Mouse (Mus musculus) liver, embryonic 16.5 days (tissue): ENCODE measurements around the gene Itgb6. TPM values are rescaled to one million over a fixed set of nuclear protein-coding genes. Genes with fewer than 3 reads are reported as not detected.

Experiments used
- ATAC-seq: fragments of 200-750 bp; cut with Nextera tagmentation; 2 replicates; pipeline ENCODE4 v1.8.0; 2017; ENCODE audit warnings: low read depth, mild to moderate bottlenecking, moderate number of reproducible peaks, moderate library complexity
- H3K27ac ChIP-seq: fragments of 300-500 bp; sonication (generic); 2 replicates; pipeline ENCODE4 v1.5.1; 2014; ENCODE audit warnings: mild to moderate bottlenecking, low read length
- H3K27me3 ChIP-seq: fragments of 300-500 bp; sonication (generic); 2 replicates; pipeline ENCODE4 v1.6.1; 2014; ENCODE audit warnings: low read depth, low read length, mixed read lengths; ENCODE audit not compliant: control insufficient read depth, insufficient read depth
- H3K36me3 ChIP-seq: fragments of 300-500 bp; sonication (generic); 2 replicates; pipeline ENCODE4 v1.6.1; 2014; ENCODE audit warnings: mild to moderate bottlenecking; ENCODE audit not compliant: control insufficient read depth, insufficient read depth
- H3K4me1 ChIP-seq: fragments of 300-500 bp; sonication (generic); 2 replicates; pipeline ENCODE4 v1.6.1; 2014; ENCODE audit warnings: low read depth, low read length, mixed read lengths; ENCODE audit not compliant: control insufficient read depth
- H3K4me2 ChIP-seq: fragments of 300-500 bp; sonication (generic); 2 replicates; pipeline ENCODE4 v1.6.1; 2014; ENCODE audit warnings: low read depth, low read length, mixed read lengths
- H3K4me3 ChIP-seq: fragments of 300-500 bp; sonication (generic); 2 replicates; pipeline ENCODE4 v1.5.1; 2014; ENCODE audit warnings: low read depth, mild to moderate bottlenecking, low read length
- H3K9ac ChIP-seq: fragments of 300-500 bp; sonication (generic); 2 replicates; pipeline ENCODE4 v1.6.1; 2014; ENCODE audit warnings: low read depth, low read length
- H3K9me3 ChIP-seq: fragments of 300-500 bp; sonication (generic); replicated peaks from 2 replicates; pipeline ENCODE4 v1.6.1; 2016; ENCODE audit warnings: low read length; ENCODE audit not compliant: control insufficient read depth
- WGBS: fragments of 180-500 bp; shearing (Covaris S2); extraction: QIAGEN DNeasy Blood & Tissue Kit; methylation state at CpG from one replicate; pipeline ENCODE4 v1.1.7; 2014; ENCODE audit not compliant: insufficient replicate concordance; 5-methylcytosine and 5-hydroxymethylcytosine counted together
- polyA plus RNA-seq: library from polyadenylated mRNA; unstranded; fragments of >200 nt; fragmentation: Nextera tagmentation; extraction: Ambion mirVana; gene quantifications from 2 replicates; pipeline ENCODE4 v1.2.1, GENCODE M21; 2015

The Itgb6 gene
- polyA plus RNA-seq, 1 experiment from 2014 or later: 0.31 TPM

- H3K27ac ChIP-seq: no peak overlapping the region
These were observed 26.7 kb downstream of the Itgb6 start for GRCm38 (mm10) chr2:60695706-60696105.

GRCm38 (mm10) chr2:60694563-60694962 lies 27.9 kb downstream of the Itgb6 start:
- WGBS: 66% methylated on average over 8 of the region's 8 CpGs
- H3K27me3 ChIP-seq: no peaks in the 10 kb centered on the region
- H3K4me3 ChIP-seq: no peak overlapping the region
- no peak overlapping the region for H3K27ac ChIP-seq
- no peaks in the 10 kb centered on the region for H3K9me3 ChIP-seq
- H3K9ac ChIP-seq: no peak overlapping the region
- ATAC-seq: no peak
- H3K36me3 ChIP-seq: no peaks in the 10 kb centered on the region
- no peak overlapping the region for H3K4me2 ChIP-seq
- no peaks in the 10 kb centered on the region for H3K4me1 ChIP-seq

More at GRCm38 (mm10) chr2:60695706-60696105, 26.7 kb downstream of the Itgb6 start:
- WGBS: 67% methylated on average over 8 of the region's 8 CpGs
- Histone ChIP-seq H3K9me3 (no peaks in the 10 kb centered on the region), H3K4me2 (no peak overlapping the region), H3K36me3 (no peaks in the 10 kb centered on the region), H3K4me3 (no peak overlapping the region), H3K27me3 (no peaks in the 10 kb centered on the region), H3K9ac (no peak overlapping the region), H3K4me1 (no peaks in the 10 kb centered on the region)
- no peak for ATAC-seq

GRCm38 (mm10) chr2:60692239-60692638 lies 30.2 kb downstream of the Itgb6 start:
- Histone ChIP-seq H3K36me3 (no peaks in the 10 kb centered on the region), H3K27ac (no peak overlapping the region), H3K4me2 (no peak overlapping the region), H3K4me3 (no peak overlapping the region), H3K27me3 (no peaks in the 10 kb centered on the region), H3K9me3 (no peaks in the 10 kb centered on the region), H3K9ac (no peak overlapping the region), H3K4me1 (no peaks in the 10 kb centered on the region)
- no peak for ATAC-seq
- WGBS: 60% methylated on average over 5 of the region's 5 CpGs

GRCm38 (mm10) chr2:60690212-60690611 lies 32.2 kb downstream of the Itgb6 start:
- no peak for ATAC-seq
- no peaks in the 10 kb centered on the region for H3K9me3 ChIP-seq
- no peak overlapping the region for H3K9ac ChIP-seq
- no peaks in the 10 kb centered on the region for H3K27me3 ChIP-seq
- H3K36me3 ChIP-seq: no peaks in the 10 kb centered on the region
- no peak overlapping the region for H3K27ac ChIP-seq
- WGBS: 36% methylated on average over 1 of the region's 1 CpGs
- H3K4me1 ChIP-seq: no peaks in the 10 kb centered on the region
- no peak overlapping the region for H3K4me3 ChIP-seq
- no peak overlapping the region for H3K4me2 ChIP-seq

GRCm38 (mm10) chr2:60688944-60689615 lies 33.4 kb downstream of the Itgb6 start:
- ATAC-seq: no peak
- 34% methylated on average over 14 of the region's 14 CpGs for WGBS
- no peak overlapping the region for H3K27ac ChIP-seq
- H3K36me3 ChIP-seq: no peaks in the 10 kb centered on the region
- H3K4me3 ChIP-seq: no peak overlapping the region
- no peaks in the 10 kb centered on the region for H3K9me3 ChIP-seq
- no peaks in the 10 kb centered on the region for H3K27me3 ChIP-seq
- no peak overlapping the region for H3K9ac ChIP-seq
- H3K4me1 ChIP-seq: no peaks in the 10 kb centered on the region
- no peak overlapping the region for H3K4me2 ChIP-seq

GRCm38 (mm10) chr2:60688150-60688549 lies 34.3 kb downstream of the Itgb6 start:
- Histone ChIP-seq H3K4me2 (no peak overlapping the region), H3K4me1 (no peaks in the 10 kb centered on the region), H3K9me3 (no peaks in the 10 kb centered on the region), H3K9ac (no peak overlapping the region), H3K4me3 (no peak overlapping the region), H3K27me3 (no peaks in the 10 kb centered on the region), H3K36me3 (no peaks in the 10 kb centered on the region), H3K27ac (no peak overlapping the region)
- no peak for ATAC-seq
- WGBS: 58% methylated on average over 1 of the region's 1 CpGs

- Histone ChIP-seq H3K27ac (no peak overlapping the region), H3K36me3 (no peaks in the 10 kb centered on the region), H3K4me1 (no peaks in the 10 kb centered on the region), H3K9ac (no peak overlapping the region), H3K4me3 (no peak overlapping the region), H3K27me3 (no peaks in the 10 kb centered on the region), H3K9me3 (no peaks in the 10 kb centered on the region), H3K4me2 (no peak overlapping the region)
- ATAC-seq: no peak
These were observed 36.5 kb downstream of the Itgb6 start for GRCm38 (mm10) chr2:60685973-60686372.

- Histone ChIP-seq H3K4me2 (no peak overlapping the region), H3K27me3 (no peaks in the 10 kb centered on the region), H3K9me3 (no peaks in the 10 kb centered on the region), H3K4me1 (no peaks in the 10 kb centered on the region), H3K27ac (no peak overlapping the region), H3K36me3 (no peaks in the 10 kb centered on the region), H3K4me3 (no peak overlapping the region), H3K9ac (no peak overlapping the region)
- ATAC-seq: no peak
- WGBS: 42% methylated on average over 3 of the region's 3 CpGs
These were observed 38.3 kb downstream of the Itgb6 start for GRCm38 (mm10) chr2:60684168-60684567.

- no peaks in the 10 kb centered on the region for H3K27me3 ChIP-seq
- no peaks in the 10 kb centered on the region for H3K9me3 ChIP-seq
- no peaks in the 10 kb centered on the region for H3K36me3 ChIP-seq
- H3K4me3 ChIP-seq: no peak overlapping the region
- H3K27ac ChIP-seq: no peak overlapping the region
- ATAC-seq: no peak
- H3K4me2 ChIP-seq: no peak overlapping the region
- no peaks in the 10 kb centered on the region for H3K4me1 ChIP-seq
- 59% methylated on average over 2 of the region's 2 CpGs for WGBS
- H3K9ac ChIP-seq: no peak overlapping the region
These were observed 39.9 kb downstream of the Itgb6 start for GRCm38 (mm10) chr2:60682554-60682953.
